ENCODE assay signal across 18 mouse cellular contexts in the genomic region with DNA sequence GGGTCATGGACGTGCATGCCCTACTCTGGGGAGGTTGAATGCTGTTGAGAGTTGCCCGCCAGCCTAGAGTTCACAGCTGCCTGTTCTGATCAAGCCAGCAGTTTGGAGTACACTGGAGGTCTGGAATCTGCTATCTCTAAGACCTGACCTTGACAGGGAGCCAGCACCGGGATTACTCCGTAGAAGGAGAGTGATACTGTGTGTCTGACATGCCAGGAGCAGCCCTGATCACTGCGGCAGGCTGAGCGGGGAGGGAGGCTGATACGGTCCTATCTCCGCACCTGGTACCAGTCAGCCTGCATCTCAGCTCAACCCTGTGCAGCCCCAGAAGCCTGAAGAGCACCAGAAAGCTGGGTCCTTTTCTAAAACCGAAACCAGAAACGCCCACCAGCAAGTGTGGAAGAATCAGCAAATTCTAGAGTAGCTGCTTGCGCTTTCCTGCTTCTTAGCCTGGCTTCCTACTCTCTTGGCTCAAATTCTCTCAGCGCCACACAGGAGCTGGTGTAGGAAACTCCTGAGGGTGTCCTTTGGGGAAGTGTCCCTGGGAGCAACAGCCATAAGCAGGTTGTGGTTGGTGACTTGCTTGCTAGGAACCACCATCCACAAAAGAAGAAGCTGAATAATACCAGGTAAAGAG.
A peak's percentile ranks its signal among the peaks of the same experiment; 100 is the strongest.
DNase-seq lines count a peak whose midpoint lies in the region; ATAC-seq and TF ChIP-seq lines count a peak whose summit lies in the region.
"Had no signal": no experiment of that assay in that cellular context is flagged by ENCODE, and none has a peak within 500 bp of the region (broad histone marks: within the 10 kb centered on the region; RNA-seq: fewer than 3 reads in every experiment).

No protein-coding gene starts in this region.

- no peak overlapping the region for H3K4me3 ChIP-seq in liver, postnatal 0 days (ENCODE audit: low read depth, low read length)
- H3K4me3 ChIP-seq in liver, embryonic 11.5 days (ENCODE audit: low read depth, low read length), result no peak overlapping the region
- H3K4me3 ChIP-seq in forebrain, postnatal 0 days (ENCODE audit: low read depth, low read length), result no peak overlapping the region
- H3K4me3 ChIP-seq in forebrain, embryonic 11.5 days (ENCODE audit: low read depth, low read length), result no peak overlapping the region
- H3K4me3 ChIP-seq in forebrain, embryonic 16.5 days (replicated peaks; ENCODE audit: low read length), result no peak overlapping the region
- H3K4me3 ChIP-seq: forebrain, embryonic 13.5 days; limb, embryonic 12.5 days; midbrain, embryonic 13.5 days had no signal

- H3K9ac ChIP-seq in liver, postnatal 0 days (replicated peaks), result no peak overlapping the region
- no peak overlapping the region for H3K9ac ChIP-seq in liver, embryonic 11.5 days (ENCODE audit: low read depth, low read length)
- H3K9ac ChIP-seq in forebrain, postnatal 0 days, result no peak overlapping the region
- H3K9ac ChIP-seq in forebrain, embryonic 11.5 days (ENCODE audit: low read length), result no peak overlapping the region
- H3K9ac ChIP-seq in forebrain, embryonic 16.5 days (replicated peaks; ENCODE audit: low read depth, low read length), result no peak overlapping the region
- H3K9ac ChIP-seq: forebrain, embryonic 13.5 days; limb, embryonic 12.5 days; midbrain, embryonic 13.5 days had no signal

- no peaks in the 10 kb centered on the region for H3K36me3 ChIP-seq in liver, postnatal 0 days (replicated peaks; ENCODE audit: insufficient read depth, low read length)
- no peaks in the 10 kb centered on the region for H3K36me3 ChIP-seq in liver, embryonic 11.5 days (ENCODE audit: control insufficient read depth, insufficient read depth, low read length)
- no peaks in the 10 kb centered on the region for H3K36me3 ChIP-seq in forebrain, postnatal 0 days (ENCODE audit: insufficient read depth)
- no peaks in the 10 kb centered on the region for H3K36me3 ChIP-seq in forebrain, embryonic 11.5 days (ENCODE audit: control insufficient read depth, insufficient read depth, low read length)
- no peaks in the 10 kb centered on the region for H3K36me3 ChIP-seq in forebrain, embryonic 16.5 days (ENCODE audit: control insufficient read depth, insufficient read depth)
- H3K36me3 ChIP-seq: limb, embryonic 12.5 days; midbrain, embryonic 13.5 days had no signal

- intact Hi-C loops in heart, postnatal 10 days (cut with DNase I), result no loop called here

- H3K9me3 ChIP-seq in liver, postnatal 0 days (ENCODE audit: low read length), result no peaks in the 10 kb centered on the region
- H3K9me3 ChIP-seq in liver, embryonic 11.5 days (ENCODE audit: control insufficient read depth, low read length), result no peaks in the 10 kb centered on the region
- no peaks in the 10 kb centered on the region for H3K9me3 ChIP-seq in forebrain, postnatal 0 days (ENCODE audit: low read length)
- no peaks in the 10 kb centered on the region for H3K9me3 ChIP-seq in forebrain, embryonic 11.5 days (ENCODE audit: control insufficient read depth, low read length)
- H3K9me3 ChIP-seq in forebrain, embryonic 16.5 days (ENCODE audit: control insufficient read depth, low read length), result no peaks in the 10 kb centered on the region
- H3K9me3 ChIP-seq: forebrain, embryonic 13.5 days; limb, embryonic 12.5 days; midbrain, embryonic 13.5 days had no signal

- 0 out of 2 replicates have a peak overlapping the region, but pooled peaks have one; percentile 9 for H3K4me2 ChIP-seq in liver, postnatal 0 days (ENCODE audit: low read depth, low read length)
- H3K4me2 ChIP-seq in liver, embryonic 11.5 days, result no peak overlapping the region
- H3K4me2 ChIP-seq in forebrain, postnatal 0 days (ENCODE audit: low read depth), result no peak overlapping the region
- no peak overlapping the region for H3K4me2 ChIP-seq in forebrain, embryonic 11.5 days (ENCODE audit: low read depth, low read length, severe bottlenecking)
- no peak overlapping the region for H3K4me2 ChIP-seq in forebrain, embryonic 16.5 days (ENCODE audit: low read length)
- H3K4me2 ChIP-seq: forebrain, embryonic 13.5 days; limb, embryonic 12.5 days; midbrain, embryonic 13.5 days had no signal

- no peaks in the 10 kb centered on the region for H3K27me3 ChIP-seq in liver, postnatal 0 days (ENCODE audit: insufficient read depth, low read length)
- H3K27me3 ChIP-seq in liver, embryonic 11.5 days (replicated peaks; ENCODE audit: control insufficient read depth, insufficient read depth, low read length), result no peaks in the 10 kb centered on the region
- H3K27me3 ChIP-seq in forebrain, postnatal 0 days (ENCODE audit: insufficient read depth, low read length), result no peaks in the 10 kb centered on the region
- no peaks in the 10 kb centered on the region for H3K27me3 ChIP-seq in forebrain, embryonic 11.5 days (ENCODE audit: control insufficient read depth, insufficient read depth, low read length)
- no peaks in the 10 kb centered on the region for H3K27me3 ChIP-seq in forebrain, embryonic 16.5 days (replicated peaks; ENCODE audit: control insufficient read depth, insufficient read depth, low read length)
- H3K27me3 ChIP-seq: forebrain, embryonic 13.5 days; limb, embryonic 12.5 days had no signal

- no peak for TF ChIP-seq CTCF in liver, postnatal 0 days (IDR thresholded peaks at IDR 0.05; ENCODE audit: low read depth)
- no peak for TF ChIP-seq CTCF in forebrain, postnatal 0 days (IDR thresholded peaks at IDR 0.05; ENCODE audit: low read depth)

- no peaks in the 10 kb centered on the region for H3K4me1 ChIP-seq in liver, postnatal 0 days (ENCODE audit: insufficient read depth)
- 0 out of 2 replicates have a peak, but pooled peaks cover 2% of the 10 kb centered on the region for H3K4me1 ChIP-seq in liver, embryonic 11.5 days (replicated peaks; ENCODE audit: control insufficient read depth, insufficient read depth, low read length)
- no peaks in the 10 kb centered on the region for H3K4me1 ChIP-seq in forebrain, postnatal 0 days (ENCODE audit: insufficient read depth)
- H3K4me1 ChIP-seq in forebrain, embryonic 11.5 days (replicated peaks; ENCODE audit: control insufficient read depth, insufficient read depth, low read length), result no peaks in the 10 kb centered on the region
- no peaks in the 10 kb centered on the region for H3K4me1 ChIP-seq in forebrain, embryonic 16.5 days (replicated peaks; ENCODE audit: control insufficient read depth, insufficient read depth, low read length)
- H3K4me1 ChIP-seq: forebrain, embryonic 13.5 days; limb, embryonic 12.5 days had no signal

- H3K27ac ChIP-seq in liver, postnatal 0 days (ENCODE audit: low read depth), result no peak overlapping the region
- H3K27ac ChIP-seq in liver, embryonic 11.5 days (ENCODE audit: low read depth, low read length), result no peak overlapping the region; the same call in 1 of the 2 replicates
- H3K27ac ChIP-seq in forebrain, postnatal 0 days (ENCODE audit: low read depth, low read length), result no peak overlapping the region
- H3K27ac ChIP-seq in forebrain, embryonic 11.5 days (ENCODE audit: low read depth, low read length), result no peak overlapping the region
- no peak overlapping the region for H3K27ac ChIP-seq in forebrain, embryonic 16.5 days (ENCODE audit: low read length)
- H3K27ac ChIP-seq: forebrain, embryonic 13.5 days; hindbrain, postnatal 0 days; limb, embryonic 12.5 days; midbrain, embryonic 13.5 days had no signal

- DNase-seq in liver, postnatal 0 days, result no peak
- no peak for DNase-seq in liver, embryonic 11.5 days (ENCODE audit: low spot score)
- peak; percentile 33 to 40 for DNase-seq in adrenal gland, adult 18-20 months (ENCODE audit: low spot score in 2 of 2)
- DNase-seq in adrenal gland, postnatal 14 days, result peak; percentile 75
- DNase-seq in heart, postnatal 10 days, result peak; percentile 26 to 36
- DNase-seq in forebrain, postnatal 0 days, result no peak
- DNase-seq in forebrain, embryonic 11.5 days (ENCODE audit: low spot score), result no peak
- DNase-seq: cerebellum, postnatal 36 days; kidney, postnatal 10 days; thymus, postnatal 36 days had no signal

- no peak for ATAC-seq in liver, postnatal 0 days
- ATAC-seq in liver, embryonic 11.5 days (replicated peaks; ENCODE audit: low FRiP score), result no peak
- no peak for ATAC-seq in forebrain, postnatal 0 days
- ATAC-seq in forebrain, embryonic 11.5 days (replicated peaks; ENCODE audit: low FRiP score), result no peak
- no peak for ATAC-seq in forebrain, embryonic 16.5 days
- ATAC-seq: activated CD4-positive, CD25-positive, alpha-beta regulatory T cell, adult 4 months; CD4-positive, CD25-positive, alpha-beta regulatory T cell, adult 4 months; forebrain, embryonic 13.5 days; hindbrain, postnatal 0 days; lung, postnatal 0 days; midbrain, embryonic 13.5 days had no signal

- 58% methylated on average over 12 of the region's 12 CpGs for WGBS in liver, postnatal 0 days (ENCODE audit: insufficient replicate concordance)
- WGBS in liver, embryonic 11.5 days, result 55% methylated on average over 12 of the region's 12 CpGs
- whole genome bisulfite sequencing in forebrain, postnatal 0 days, result 79% methylated on average over 12 of the region's 12 CpGs
- 81% methylated on average over 12 of the region's 12 CpGs for WGBS in forebrain, embryonic 11.5 days
- WGBS in forebrain, embryonic 16.5 days, result 80% methylated on average over 12 of the region's 12 CpGs

- TF ChIP-seq EP300 in liver, postnatal 0 days (IDR thresholded peaks at IDR 0.05; ENCODE audit: low read depth), result no peak

Comparison
In these comparisons a context has a peak if more than half of its experiments do, and no peak if none do; other contexts are left out.
1. DNase-seq: peak in adrenal gland, adult 18-20 months (2 of 2), adrenal gland, postnatal 14 days (single experiment) and heart, postnatal 10 days (2 of 2); none in liver, postnatal 0 days (single experiment), liver, embryonic 11.5 days (single experiment), forebrain, postnatal 0 days (single experiment) and forebrain, embryonic 11.5 days (single experiment).